Mouse (Mus musculus): ENCODE measurements at regions not wholly inside any gene's neighbourhood (a gene's known extent, or its start where the extent isn't known, plus 50 kb on each side); places are given as distances from the start of the nearest gene placed in this dataset.

GRCm38 (mm10) chr3:144021969-144022368, 183.1 kb downstream of the Lmo4 start:
- H3K79me2 ChIP-seq (ENCODE audit: control insufficient read depth, insufficient read depth, low read length, poor library complexity) = no peaks in the 10 kb centered on the region
- no peaks in the 10 kb centered on the region for H3K9me3 ChIP-seq (replicated peaks; ENCODE audit: insufficient read depth, low read length)
- H3K9ac ChIP-seq (ENCODE audit: control insufficient read depth, low read depth, low read length, poor library complexity, severe bottlenecking) = no peak overlapping the region
- DNase-seq (ENCODE audit: low read depth, low spot score) = no peak
- H3K27me3 ChIP-seq (ENCODE audit: control insufficient read depth in 1 of 2, insufficient read depth in 2 of 2, low read length in 2 of 2) = no peaks in the 10 kb centered on the region
- no peak overlapping the region for H3K27ac ChIP-seq (ENCODE audit: control insufficient read depth, low read depth, low read length)
- no peaks in the 10 kb centered on the region for H3K36me3 ChIP-seq (ENCODE audit: control insufficient read depth in 1 of 2, insufficient read depth in 2 of 2, low read length in 2 of 2)
- no peak overlapping the region for H3K4me3 ChIP-seq (ENCODE audit: control insufficient read depth in 1 of 2, insufficient read depth in 1 of 2, low read depth in 2 of 2, low read length in 2 of 2)
- TF ChIP-seq TCF12 (IDR thresholded peaks at IDR 0.05; ENCODE audit: low read depth, low read length) = no peak
- TF ChIP-seq EP300 (IDR thresholded peaks at IDR 0.05; ENCODE audit: low read depth in 1 of 2, low read length in 2 of 2) = no peak
- TF ChIP-seq CHD2 (IDR thresholded peaks at IDR 0.05; ENCODE audit: low read length) = no peak
- no peak for TF ChIP-seq POLR2A (IDR thresholded peaks at IDR 0.05; ENCODE audit: control insufficient read depth in 1 of 2, insufficient read depth in 1 of 2, low read depth in 1 of 2, low read length in 2 of 2, poor library complexity in 1 of 2)
- TF ChIP-seq RAD21 (IDR thresholded peaks at IDR 0.05; ENCODE audit: low read depth, low read length) = no peak
- TF ChIP-seq MYB (IDR thresholded peaks at IDR 0.05; ENCODE audit: low read depth, low read length) = no peak
- TF ChIP-seq SIN3A (IDR thresholded peaks at IDR 0.05; ENCODE audit: low read length) = no peak
- TF ChIP-seq ZMIZ1 (IDR thresholded peaks at IDR 0.05; ENCODE audit: low read depth, low read length) = no peak
- no peak for TF ChIP-seq SMC3 (IDR thresholded peaks at IDR 0.05; ENCODE audit: low read depth, low read length)
- TF ChIP-seq ELF1 (IDR thresholded peaks at IDR 0.05; ENCODE audit: low read depth, low read length) = no peak
- TF ChIP-seq ZKSCAN1 (IDR thresholded peaks at IDR 0.05; ENCODE audit: low read depth, low read length) = no peak
- TF ChIP-seq TAL1 (IDR thresholded peaks at IDR 0.05; ENCODE audit: low read length) = no peak
- no peak for TF ChIP-seq KAT2A (conservative IDR thresholded peaks at IDR 0.05; ENCODE audit: low read depth, low read length)
- TF ChIP-seq GABPA (IDR thresholded peaks at IDR 0.05; ENCODE audit: low read depth, low read length) = no peak
- TF ChIP-seq POLR2AphosphoS5 (IDR thresholded peaks at IDR 0.05; ENCODE audit: borderline replicate concordance, low read depth, low read length) = no peak
- no peak for TF ChIP-seq HCFC1 (IDR thresholded peaks at IDR 0.05; ENCODE audit: low read depth, low read length)
- TF ChIP-seq USF1 (IDR thresholded peaks at IDR 0.05; ENCODE audit: low read depth, low read length) = no peak
- no peak for TF ChIP-seq RCOR1 (IDR thresholded peaks at IDR 0.05; ENCODE audit: low read depth, low read length)
- no peak for TF ChIP-seq UBTF (IDR thresholded peaks at IDR 0.05; ENCODE audit: borderline replicate concordance, insufficient read depth, low read depth, low read length)
- H3K4me1 ChIP-seq (ENCODE audit: control insufficient read depth in 1 of 2, insufficient read depth in 2 of 2, low read length in 2 of 2) = no peaks in the 10 kb centered on the region

GRCm38 (mm10) chr3:144020189-144020940, 184.7 kb downstream of the Lmo4 start:
- H3K4me1 ChIP-seq (ENCODE audit: control insufficient read depth in 1 of 2, insufficient read depth in 2 of 2, low read length in 2 of 2) = no peaks in the 10 kb centered on the region
- no peak for TF ChIP-seq MEF2A (IDR thresholded peaks at IDR 0.05; ENCODE audit: extremely low read depth, insufficient replicate concordance, low read depth, low read length, poor library complexity, severe bottlenecking)
- TF ChIP-seq MAFK (IDR thresholded peaks at IDR 0.05; ENCODE audit: borderline replicate concordance, low read depth, low read length) = no peak
- no peak for TF ChIP-seq MAZ (IDR thresholded peaks at IDR 0.05; ENCODE audit: low read depth, low read length)
- TF ChIP-seq RAD21 (IDR thresholded peaks at IDR 0.05; ENCODE audit: low read depth, low read length) = no peak
- TF ChIP-seq MAX (IDR thresholded peaks at IDR 0.05; ENCODE audit: low read length) = no peak
- TF ChIP-seq BHLHE40 (IDR thresholded peaks at IDR 0.05; ENCODE audit: borderline replicate concordance, low read depth, low read length) = no peak
- TF ChIP-seq POLR2AphosphoS2 (IDR thresholded peaks at IDR 0.05; ENCODE audit: low read length) = no peak
- no peak for TF ChIP-seq EP300 (IDR thresholded peaks at IDR 0.05; ENCODE audit: low read depth in 1 of 2, low read length in 2 of 2)
- H3K27me3 ChIP-seq (ENCODE audit: control insufficient read depth in 1 of 2, insufficient read depth in 2 of 2, low read length in 2 of 2) = no peaks in the 10 kb centered on the region
- no peak overlapping the region for H3K9ac ChIP-seq (ENCODE audit: control insufficient read depth, low read depth, low read length, poor library complexity, severe bottlenecking)
- no peak overlapping the region for H3K4me3 ChIP-seq (ENCODE audit: control insufficient read depth in 1 of 2, insufficient read depth in 1 of 2, low read depth in 2 of 2, low read length in 2 of 2)
- no peak overlapping the region for H3K27ac ChIP-seq (ENCODE audit: control insufficient read depth, low read depth, low read length)
- no peak for DNase-seq (ENCODE audit: low read depth, low spot score)
- H3K79me2 ChIP-seq (ENCODE audit: control insufficient read depth, insufficient read depth, low read length, poor library complexity) = no peaks in the 10 kb centered on the region
- no peaks in the 10 kb centered on the region for H3K36me3 ChIP-seq (ENCODE audit: control insufficient read depth in 1 of 2, insufficient read depth in 2 of 2, low read length in 2 of 2)
- no peaks in the 10 kb centered on the region for H3K9me3 ChIP-seq (replicated peaks; ENCODE audit: insufficient read depth, low read length)
